Mouse (Mus musculus) kidney, embryonic 14.5 days (tissue): ENCODE data around the gene Kcnc1. TPM values are rescaled to one million over a fixed set of nuclear protein-coding genes. Genes with fewer than 3 reads are reported as not detected.

Source experiments
- ATAC-seq: fragments of 200-750 bp; cut with Nextera tagmentation; 2 replicates; pipeline ENCODE4 v1.8.0; 2017; ENCODE audit warnings: moderate number of reproducible peaks, mild to moderate bottlenecking, moderate TSS enrichment, moderate library complexity; ENCODE audit not compliant: low FRiP score, low TSS enrichment
- H3K27ac ChIP-seq: fragments of 300-500 bp; sonication (generic); 2 replicates; pipeline ENCODE4 v1.5.1; 2014; ENCODE audit warnings: low read depth, mild to moderate bottlenecking, low read length, moderate library complexity, mixed read lengths
- H3K27me3 ChIP-seq: fragments of 300-500 bp; sonication (generic); 2 replicates; pipeline ENCODE4 v1.6.1; 2014; ENCODE audit warnings: mild to moderate bottlenecking, low read length; ENCODE audit not compliant: control insufficient read depth, insufficient read depth
- H3K36me3 ChIP-seq: fragments of 300-500 bp; sonication (generic); 2 replicates; pipeline ENCODE4 v1.6.1; 2014; ENCODE audit warnings: low read length, mixed read lengths; ENCODE audit not compliant: control insufficient read depth, insufficient read depth
- H3K4me1 ChIP-seq: fragments of 300-500 bp; sonication (generic); 2 replicates; pipeline ENCODE4 v1.6.1; 2014; ENCODE audit warnings: low read length, mixed read lengths; ENCODE audit not compliant: control insufficient read depth, insufficient read depth
- H3K4me2 ChIP-seq: fragments of 300-500 bp; sonication (generic); replicated peaks from 2 replicates; pipeline ENCODE4 v1.6.1; 2014; ENCODE audit warnings: low read depth, mild to moderate bottlenecking, low read length
- H3K4me3 ChIP-seq: fragments of 300-500 bp; sonication (generic); 2 replicates; pipeline ENCODE4 v1.5.1; 2014; ENCODE audit warnings: mild to moderate bottlenecking, low read length
- H3K9ac ChIP-seq: fragments of 300-500 bp; sonication (generic); 2 replicates; pipeline ENCODE4 v1.6.1; 2014; ENCODE audit warnings: low read depth, mild to moderate bottlenecking, low read length, moderate library complexity
- H3K9me3 ChIP-seq: fragments of 300-500 bp; sonication (generic); 2 replicates; pipeline ENCODE4 v1.6.1; 2016; ENCODE audit warnings: low read length; ENCODE audit not compliant: control insufficient read depth
- WGBS: fragments of 180-500 bp; shearing (Covaris S2); extraction: QIAGEN DNeasy Blood & Tissue Kit; methylation state at CpG from one replicate; pipeline ENCODE4 v1.1.7; 2014; 5-methylcytosine and 5-hydroxymethylcytosine counted together
- polyA plus RNA-seq: library from polyadenylated mRNA; unstranded; fragments of >200 nt; fragmentation: Nextera tagmentation; extraction: Ambion mirVana; gene quantifications from 2 replicates; pipeline ENCODE4 v1.2.1, GENCODE M21; 2014

Gene Kcnc1
- polyA plus RNA-seq, 1 experiment from 2014 or later = not detected

GRCm38 (mm10) chr7:46398612-46399011 is 2.3 kb downstream of the Kcnc1 start:
- Histone ChIP-seq H3K36me3 (no peaks in the 10 kb centered on the region), H3K9me3 (no peaks in the 10 kb centered on the region), H3K4me1 (peaks cover 13% of the 10 kb centered on the region), H3K27me3 (peaks cover 63% of the 10 kb centered on the region), H3K27ac (no peak overlapping the region), H3K4me3 (no peak overlapping the region), H3K4me2 (no peak overlapping the region), H3K9ac (no peak overlapping the region)
- 57% methylated on average over 4 of the region's 4 CpGs for WGBS
- ATAC-seq = no peak

- Histone ChIP-seq H3K27me3 (peaks cover 56% of the 10 kb centered on the region), H3K9me3 (no peaks in the 10 kb centered on the region), H3K4me1 (peaks cover 13% of the 10 kb centered on the region), H3K4me2 (no peak overlapping the region), H3K27ac (no peak overlapping the region), H3K36me3 (no peaks in the 10 kb centered on the region), H3K4me3 (no peak overlapping the region), H3K9ac (no peak overlapping the region)
- ATAC-seq = no peak
- WGBS = 91% methylated on average over 1 of the region's 1 CpGs
Observed at GRCm38 (mm10) chr7:46399676-46400075, 3.4 kb downstream of the Kcnc1 start.

- Histone ChIP-seq H3K36me3 (no peaks in the 10 kb centered on the region), H3K27me3 (peaks cover 55% of the 10 kb centered on the region), H3K4me1 (peaks cover 13% of the 10 kb centered on the region), H3K9me3 (no peaks in the 10 kb centered on the region), H3K9ac (no peak overlapping the region), H3K4me2 (no peak overlapping the region), H3K27ac (no peak overlapping the region), H3K4me3 (no peak overlapping the region)
- 49% methylated on average over 8 of the region's 8 CpGs for WGBS
- ATAC-seq = no peak
Observed at GRCm38 (mm10) chr7:46400346-46400745, 4.0 kb downstream of the Kcnc1 start.

- no peak for ATAC-seq
- Histone ChIP-seq H3K9ac (no peak overlapping the region), H3K36me3 (no peaks in the 10 kb centered on the region), H3K4me2 (no peak overlapping the region), H3K27me3 (peaks cover 43% of the 10 kb centered on the region), H3K9me3 (no peaks in the 10 kb centered on the region), H3K4me1 (peaks cover 5% of the 10 kb centered on the region; the same call in 1 of the 2 replicates), H3K27ac (no peak overlapping the region), H3K4me3 (no peak overlapping the region)
- WGBS = 62% methylated on average over 3 of the region's 3 CpGs
Observed at GRCm38 (mm10) chr7:46401371-46402180, 5.3 kb downstream of the Kcnc1 start.

GRCm38 (mm10) chr7:46403616-46404485 is 7.6 kb downstream of the Kcnc1 start:
- Histone ChIP-seq H3K4me1 (no peaks in the 10 kb centered on the region), H3K9ac (no peak overlapping the region), H3K4me3 (no peak overlapping the region), H3K36me3 (no peaks in the 10 kb centered on the region), H3K9me3 (no peaks in the 10 kb centered on the region), H3K27ac (no peak overlapping the region), H3K27me3 (peaks cover 20% of the 10 kb centered on the region), H3K4me2 (no peak overlapping the region)
- WGBS = 68% methylated on average over 15 of the region's 15 CpGs
- ATAC-seq = no peak

GRCm38 (mm10) chr7:46404756-46405155 is 8.5 kb downstream of the Kcnc1 start:
- ATAC-seq = no peak
- H3K27ac ChIP-seq = no peak overlapping the region
- H3K4me3 ChIP-seq = no peak overlapping the region
- H3K4me1 ChIP-seq = no peaks in the 10 kb centered on the region
- no peak overlapping the region for H3K9ac ChIP-seq
- H3K9me3 ChIP-seq = no peaks in the 10 kb centered on the region
- WGBS = 85% methylated on average over 7 of the region's 7 CpGs
- H3K36me3 ChIP-seq = no peaks in the 10 kb centered on the region
- H3K27me3 ChIP-seq = peaks cover 11% of the 10 kb centered on the region; the same call in 1 of the 2 replicates
- H3K4me2 ChIP-seq = no peak overlapping the region

GRCm38 (mm10) chr7:46408606-46409005 is 12.3 kb downstream of the Kcnc1 start:
- H3K4me3 ChIP-seq = no peak overlapping the region
- H3K36me3 ChIP-seq = no peaks in the 10 kb centered on the region
- H3K27me3 ChIP-seq = 0 out of 2 replicates have a peak, but pooled peaks cover 8% of the 10 kb centered on the region
- H3K4me2 ChIP-seq = no peak overlapping the region
- H3K4me1 ChIP-seq = no peaks in the 10 kb centered on the region
- no peak overlapping the region for H3K27ac ChIP-seq
- H3K9me3 ChIP-seq = no peaks in the 10 kb centered on the region
- ATAC-seq = no peak
- H3K9ac ChIP-seq = no peak overlapping the region
- 88% methylated on average over 9 of the region's 9 CpGs for WGBS

- no peak overlapping the region for H3K4me2 ChIP-seq
- H3K4me1 ChIP-seq = no peaks in the 10 kb centered on the region
- H3K36me3 ChIP-seq = no peaks in the 10 kb centered on the region
- H3K27me3 ChIP-seq = 0 out of 2 replicates have a peak, but pooled peaks cover 8% of the 10 kb centered on the region
- H3K27ac ChIP-seq = no peak overlapping the region
- WGBS = 31% methylated on average over 12 of the region's 12 CpGs
- H3K9ac ChIP-seq = no peak overlapping the region
- no peak overlapping the region for H3K4me3 ChIP-seq
- no peaks in the 10 kb centered on the region for H3K9me3 ChIP-seq
- ATAC-seq = peak; percentile 59; the same call in 1 of the 2 replicates
Observed at GRCm38 (mm10) chr7:46409204-46409789, 13.0 kb downstream of the Kcnc1 start.
